Mouse (Mus musculus) right cerebral cortex, postnatal 25 days (tissue): Measurements from ENCODE around the gene Tubb5.
A peak's percentile ranks its signal among the peaks of the same experiment; 100 is the strongest.
"Not testable (repeated sequence)": the region's sequence is repeated elsewhere in the genome, so short reads cannot be mapped to it uniquely, and the experiment has no call there.

ENCODE experiments used
- DNase-seq: peaks from one replicate; pipeline ENCODE4 v3.0.0; 2022

Gene Tubb5

DNA sequence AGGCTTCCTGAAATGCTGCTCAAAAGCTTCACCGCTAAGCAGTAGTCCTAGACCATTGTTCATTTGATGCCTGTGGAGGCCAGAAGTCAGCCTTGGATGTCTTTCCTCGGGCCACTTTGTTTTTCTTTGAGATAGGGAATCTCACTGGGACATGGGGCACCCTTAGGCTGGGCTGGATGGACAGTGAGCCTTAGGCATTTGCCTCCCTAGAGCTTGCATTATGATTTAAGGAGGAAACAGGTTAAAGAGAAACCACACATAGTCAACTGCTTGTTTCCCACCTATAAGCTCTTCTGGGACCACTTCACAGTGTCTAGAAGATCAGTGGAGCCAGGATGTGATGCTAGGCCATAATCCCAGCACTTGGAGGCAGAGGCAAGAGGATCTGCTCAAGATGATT, 21.7 kb upstream of the Tubb5 start:
- DNase-seq, result no peak

DNA sequence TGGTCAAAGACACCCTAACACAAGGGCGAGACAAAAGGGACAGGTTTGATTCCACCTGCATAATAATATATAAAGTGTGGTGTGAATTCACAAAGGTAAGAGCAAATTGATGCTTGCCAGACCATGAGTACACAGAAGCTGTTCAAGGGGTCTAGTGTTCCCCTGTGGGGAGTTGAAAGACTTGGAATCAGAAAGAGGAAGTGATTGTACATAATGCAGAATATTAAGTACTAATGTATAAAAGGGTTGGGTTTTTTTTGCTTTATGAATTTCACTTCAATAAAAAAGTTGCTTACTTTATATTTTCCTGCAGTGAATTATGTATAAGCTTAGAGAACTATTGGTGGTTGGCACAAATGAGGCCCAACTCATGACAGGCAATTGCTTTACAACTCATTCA, 21.3 kb upstream of the Tubb5 start:
- DNase-seq, result no peak

DNA sequence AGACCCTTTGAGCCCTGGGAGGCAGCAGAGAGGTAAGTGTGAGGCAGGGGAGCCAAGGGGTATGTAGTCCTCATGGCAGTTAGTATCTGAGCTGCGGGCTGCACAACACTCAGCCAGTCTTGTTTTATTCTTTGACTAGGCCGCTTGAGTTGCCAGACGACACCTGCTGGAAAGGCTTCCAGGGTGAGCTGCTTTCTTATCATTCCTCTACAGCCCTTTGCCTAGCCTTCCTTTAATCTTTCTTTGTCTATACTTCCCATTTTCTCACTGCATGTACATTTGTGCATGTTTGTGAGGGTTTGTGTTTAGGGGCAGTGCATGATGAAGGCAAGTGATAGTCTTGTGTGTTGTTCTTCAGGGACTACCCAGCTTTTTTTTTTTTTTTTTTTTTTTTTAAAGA, 12.9 kb upstream of the Tubb5 start:
- DNase-seq, result no peak

DNA sequence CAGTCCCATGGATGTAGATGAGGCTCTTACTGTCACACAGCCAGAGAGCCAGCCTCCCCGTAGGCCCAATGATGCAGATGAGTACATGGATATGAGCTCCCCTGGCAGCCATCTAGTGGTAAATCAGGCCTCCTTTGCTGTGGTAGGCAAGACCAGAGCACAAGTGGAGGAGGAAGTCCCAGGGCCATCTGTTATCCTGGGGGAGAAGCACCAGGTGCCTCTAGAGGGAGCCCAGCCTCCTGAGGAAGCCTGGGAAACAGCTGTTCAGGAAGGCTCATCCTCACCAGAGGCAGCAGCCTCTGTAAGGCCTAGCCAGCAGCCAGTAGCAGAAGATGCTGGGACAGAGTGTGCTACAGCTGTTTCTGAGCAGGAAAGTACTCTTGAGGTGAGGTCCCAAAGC, 10.0 kb upstream of the Tubb5 start:
- peak; percentile 51 for DNase-seq

DNA sequence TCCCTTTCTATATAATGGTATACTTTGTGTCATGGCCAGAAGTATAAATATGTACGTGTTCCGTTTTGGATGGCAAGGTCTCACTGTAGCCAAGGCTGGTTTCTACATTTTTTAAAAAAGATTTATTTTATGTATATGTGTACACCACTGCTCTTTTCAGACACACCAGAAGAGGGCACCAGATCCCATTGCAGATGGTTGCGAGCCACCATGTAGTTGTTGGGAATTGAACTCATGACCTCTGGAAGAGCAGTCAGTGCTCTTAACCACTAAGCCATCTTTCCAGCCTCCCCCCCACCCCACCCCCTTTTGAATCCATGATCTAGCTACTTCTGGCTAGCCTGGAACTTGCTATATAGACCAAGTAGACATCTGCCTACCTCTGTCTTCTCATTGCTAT, 5.4 kb upstream of the Tubb5 start:
- DNase-seq, result no peak

DNA sequence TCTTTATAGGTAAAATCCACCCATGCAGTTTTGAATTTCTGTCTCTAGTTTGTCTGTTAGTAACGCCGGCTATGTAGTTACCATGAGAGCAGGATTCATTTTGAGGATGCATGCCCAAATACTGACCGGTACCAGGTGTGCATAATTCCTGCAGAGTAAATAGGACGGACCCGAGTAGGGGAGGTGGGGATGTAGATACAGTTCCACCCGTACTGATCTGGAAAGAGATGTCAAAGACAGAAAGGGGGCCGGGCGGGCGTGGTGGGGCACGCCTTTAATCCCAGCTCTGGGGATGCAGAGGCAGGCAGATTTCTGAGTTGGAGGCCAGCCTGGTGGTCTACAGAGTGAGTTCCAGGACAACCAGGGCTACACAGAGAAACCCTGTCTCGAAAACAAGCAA, 3.9 kb upstream of the Tubb5 start:
- no peak for DNase-seq

DNA sequence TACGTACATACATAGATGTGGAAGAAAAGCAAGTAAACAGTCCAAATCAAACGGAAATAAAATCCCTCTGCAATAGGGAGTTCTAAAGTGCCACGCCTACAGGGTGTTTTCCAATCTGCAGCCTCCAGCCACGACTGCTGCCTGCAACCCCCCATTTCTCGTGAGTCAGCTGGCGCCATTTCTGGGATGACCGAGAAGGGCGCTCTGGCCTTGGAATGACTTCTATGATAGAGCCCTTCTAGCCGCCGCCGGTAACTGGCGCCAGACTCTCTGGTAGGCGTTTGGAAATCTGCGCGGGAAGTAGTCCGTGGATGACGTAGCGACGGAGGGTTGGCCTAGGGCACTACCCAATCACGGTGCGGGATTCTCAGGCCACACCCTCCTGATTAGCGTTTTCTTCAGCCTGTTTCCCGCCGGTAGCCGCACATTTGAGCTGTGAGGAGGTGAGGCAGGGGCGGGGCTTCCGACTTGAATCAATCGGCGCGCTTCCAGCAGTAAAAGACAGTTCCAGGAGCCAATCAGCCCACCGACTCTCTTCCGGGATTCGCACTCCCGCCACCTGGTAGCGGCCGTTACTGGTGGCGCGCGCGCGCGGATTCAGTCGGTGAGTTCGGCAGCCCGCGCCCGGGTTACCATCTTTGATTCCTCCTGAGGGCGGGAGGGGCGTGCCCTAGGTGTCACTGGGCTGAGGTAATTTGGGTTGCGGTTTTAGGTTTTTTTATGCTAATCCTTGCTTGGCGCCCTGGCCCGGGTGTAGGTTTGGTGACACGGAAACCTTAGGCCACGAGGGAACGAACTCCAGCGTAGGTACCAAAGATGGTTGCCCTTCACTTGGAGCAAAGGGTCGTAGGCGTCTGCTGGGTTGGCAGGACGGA, 3.2 kb upstream of the Tubb5 start, which contains the start of gene Mdc1:
Gene Mdc1, plus strand, starts transcription at position 440 of the 875 bp plus-strand sequence.
- DNase-seq, result peak; percentile 99

DNA sequence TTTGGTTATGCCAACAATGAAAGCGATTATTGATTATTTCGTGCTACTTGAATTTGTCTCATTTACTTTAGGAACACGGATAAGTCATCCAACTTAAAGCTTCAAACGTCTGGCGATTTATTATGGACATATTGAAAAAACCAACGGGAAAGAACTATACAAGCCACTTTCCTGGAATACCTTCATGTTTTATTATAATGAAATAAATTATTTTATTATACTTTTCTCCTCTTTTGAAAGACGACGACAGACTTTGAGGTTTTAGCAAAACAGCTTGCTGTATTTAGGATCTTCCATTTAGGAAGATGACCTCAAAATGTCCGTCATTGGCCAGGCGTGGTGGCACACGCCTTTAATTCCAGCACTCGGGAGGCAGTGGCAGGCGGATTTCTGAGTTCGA, 2.5 kb upstream of the Tubb5 start:
- DNase-seq, result no peak

DNA sequence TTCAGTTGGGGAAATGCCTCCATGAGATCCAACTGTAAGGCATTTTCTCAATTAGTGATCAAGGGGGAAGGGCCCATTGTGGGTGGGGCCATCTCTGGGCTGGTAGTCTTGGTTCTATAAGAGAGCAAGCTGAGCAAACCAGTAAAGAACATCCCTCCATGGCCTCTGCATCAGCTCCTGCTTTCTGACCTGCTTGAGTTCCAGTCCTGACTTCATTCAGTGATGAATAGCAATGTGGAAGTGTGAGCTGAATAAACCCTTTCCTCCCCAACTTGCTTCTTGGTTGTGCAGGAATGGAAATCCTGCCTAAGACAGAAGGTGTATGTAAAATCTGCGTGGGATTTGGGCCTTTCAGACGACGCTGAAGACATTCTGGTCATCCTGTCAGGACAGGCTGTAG, 896 bp upstream of the Tubb5 start:
- not testable (repeated sequence) for DNase-seq

DNA sequence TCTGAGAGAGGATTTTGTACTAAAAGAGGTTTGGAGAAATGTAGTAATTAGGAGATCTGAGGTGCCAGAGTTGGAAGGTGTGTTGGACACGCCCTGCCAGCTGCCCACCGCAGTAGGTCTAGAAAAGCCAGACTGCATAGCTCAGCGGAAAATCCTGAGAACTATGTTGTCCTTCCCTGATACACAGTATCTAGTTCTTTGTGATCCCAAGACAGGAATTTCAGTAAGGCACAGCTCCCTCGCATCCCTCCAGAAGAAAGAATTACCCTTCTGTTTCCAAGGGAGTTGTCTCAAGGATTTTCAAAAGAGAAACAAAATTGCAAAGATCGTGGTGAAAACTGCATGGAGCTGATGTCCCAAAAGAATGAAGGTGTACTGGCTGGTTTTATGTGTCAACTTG, 464 bp upstream of the Tubb5 start:
- no peak for DNase-seq

DNA sequence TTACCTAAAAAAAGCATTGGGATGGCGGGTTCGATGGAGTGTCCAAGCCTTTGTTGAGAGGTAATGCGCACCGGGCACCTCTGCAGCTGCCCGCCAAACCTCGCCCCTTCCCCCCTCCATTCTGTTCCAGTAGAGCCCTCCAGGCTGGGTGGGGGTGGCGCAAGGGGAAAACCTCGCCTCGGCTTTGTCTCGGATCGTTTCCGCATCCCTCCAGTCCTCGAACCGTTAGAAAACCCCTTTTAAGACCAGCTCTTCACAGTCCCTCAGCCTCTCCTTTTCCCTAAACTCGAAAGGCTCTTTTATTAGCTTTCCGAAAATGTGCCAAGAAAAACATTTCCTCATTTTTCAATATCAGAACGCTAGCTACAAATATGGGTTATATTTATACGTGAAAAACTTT, 619 bp downstream of the Tubb5 start:
- DNase-seq, result no peak

DNA sequence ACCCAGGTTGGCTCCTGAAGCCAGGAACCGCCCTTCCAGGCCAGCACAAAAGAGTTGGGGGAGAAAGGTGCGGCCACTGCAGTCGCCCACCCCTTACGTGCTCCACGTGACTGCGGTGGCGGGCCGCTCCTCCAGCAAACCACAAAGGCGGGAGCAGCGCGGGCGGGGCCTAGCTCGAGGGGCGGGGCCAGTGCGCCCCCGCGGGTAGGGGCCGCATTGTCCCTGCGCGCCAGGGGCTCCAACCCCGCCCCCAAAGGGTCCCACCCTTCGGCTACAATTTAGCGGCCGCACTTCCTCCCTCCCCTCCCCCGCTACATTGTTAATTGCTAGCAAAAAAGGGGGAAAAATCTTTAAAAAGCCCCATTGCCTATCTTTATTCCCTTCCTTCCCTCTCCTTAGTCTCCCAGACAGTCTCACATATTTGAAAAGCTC, 1.1 kb downstream of the Tubb5 start:
- DNase-seq, result peak; percentile 88

DNA sequence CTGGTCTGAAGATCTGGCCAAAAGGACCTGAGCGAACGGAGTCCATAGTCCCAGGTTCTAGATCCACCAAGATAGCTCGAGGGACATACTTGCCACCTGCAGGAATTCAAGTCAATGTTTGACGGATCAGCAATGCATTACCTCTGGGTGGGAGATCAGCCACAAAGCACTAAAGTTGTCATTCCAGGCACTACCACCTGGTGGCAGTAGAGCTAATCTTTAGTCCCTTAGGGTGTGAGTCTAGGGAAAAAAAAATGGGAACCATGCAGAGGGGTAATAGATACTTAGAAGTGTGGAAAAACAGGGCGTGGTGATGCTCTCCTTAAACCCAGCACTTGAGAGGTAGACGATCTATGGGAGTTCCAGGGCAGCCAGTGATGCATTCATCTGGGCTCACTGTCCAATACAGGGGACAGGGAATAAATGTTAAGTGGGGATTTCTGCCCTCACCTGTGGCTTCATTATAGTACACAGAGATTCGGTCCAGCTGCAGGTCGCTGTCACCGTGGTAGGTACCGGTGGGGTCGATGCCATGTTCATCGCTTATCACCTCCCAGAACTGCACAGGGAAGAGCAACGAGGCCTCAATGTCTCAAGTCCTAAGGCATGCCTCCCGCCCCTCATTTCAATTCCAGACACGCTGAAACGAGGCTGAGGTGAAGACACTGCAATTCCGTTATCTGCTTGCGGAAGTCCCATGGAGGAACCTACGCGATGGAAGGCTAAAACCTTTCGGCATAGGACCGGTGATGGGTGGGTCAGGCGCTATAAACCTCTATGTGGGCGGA, 1.7 kb downstream of the Tubb5 start:
- DNase-seq, result peak; percentile 79

DNA sequence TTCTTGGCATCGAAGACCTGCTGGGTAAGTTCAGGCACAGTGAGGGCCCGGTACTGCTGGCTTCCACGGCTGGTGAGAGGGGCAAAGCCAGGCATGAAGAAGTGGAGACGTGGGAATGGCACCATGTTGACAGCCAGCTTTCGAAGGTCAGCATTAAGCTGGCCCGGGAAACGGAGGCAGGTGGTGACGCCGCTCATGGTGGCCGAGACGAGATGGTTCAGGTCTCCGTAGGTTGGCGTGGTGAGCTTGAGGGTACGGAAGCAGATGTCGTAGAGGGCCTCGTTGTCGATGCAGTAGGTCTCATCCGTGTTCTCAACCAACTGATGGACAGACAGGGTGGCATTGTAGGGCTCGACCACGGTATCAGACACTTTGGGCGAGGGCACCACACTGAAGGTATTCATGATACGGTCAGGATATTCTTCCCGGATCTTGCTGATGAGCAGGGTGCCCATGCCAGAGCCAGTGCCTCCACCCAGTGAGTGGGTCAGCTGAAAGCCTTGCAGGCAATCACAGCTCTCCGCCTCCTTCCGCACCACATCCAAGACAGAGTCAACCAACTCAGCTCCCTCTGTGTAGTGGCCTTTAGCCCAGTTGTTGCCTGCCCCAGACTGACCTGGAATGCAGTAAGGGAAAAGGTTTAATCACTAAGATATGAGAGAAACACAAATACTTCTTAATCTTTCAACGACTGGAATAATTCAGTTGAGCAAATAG, 2.5 kb downstream of the Tubb5 start:
- DNase-seq, result no peak

DNA sequence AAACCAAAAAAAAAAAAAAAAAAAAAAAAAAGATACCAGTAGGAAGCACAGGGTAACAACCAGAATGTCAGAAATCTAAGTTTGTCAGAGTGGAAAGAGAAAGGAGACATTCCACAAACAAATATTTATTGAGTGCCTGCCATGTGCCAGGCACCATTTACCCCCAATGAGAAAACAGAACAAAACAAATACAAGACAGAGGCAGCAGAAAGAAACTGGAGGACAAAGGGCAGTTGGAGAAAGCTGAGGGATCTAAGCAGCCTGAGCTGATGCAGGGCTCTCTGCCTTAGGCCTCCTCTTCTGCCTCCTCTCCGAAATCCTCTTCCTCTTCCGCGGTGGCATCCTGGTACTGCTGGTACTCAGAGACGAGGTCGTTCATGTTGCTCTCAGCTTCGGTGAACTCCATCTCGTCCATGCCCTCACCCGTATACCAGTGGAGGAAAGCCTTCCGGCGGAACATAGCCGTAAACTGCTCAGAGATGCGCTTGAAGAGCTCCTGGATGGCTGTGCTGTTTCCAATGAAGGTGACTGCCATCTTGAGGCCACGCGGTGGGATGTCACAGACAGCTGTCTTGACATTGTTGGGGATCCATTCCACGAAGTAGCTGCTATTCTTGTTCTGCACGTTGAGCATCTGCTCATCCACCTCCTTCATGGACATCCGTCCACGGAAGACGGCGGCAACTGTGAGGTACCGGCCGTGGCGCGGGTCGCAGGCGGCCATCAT, 3.2 kb downstream of the Tubb5 start:
- DNase-seq, result peak; percentile 63

DNA sequence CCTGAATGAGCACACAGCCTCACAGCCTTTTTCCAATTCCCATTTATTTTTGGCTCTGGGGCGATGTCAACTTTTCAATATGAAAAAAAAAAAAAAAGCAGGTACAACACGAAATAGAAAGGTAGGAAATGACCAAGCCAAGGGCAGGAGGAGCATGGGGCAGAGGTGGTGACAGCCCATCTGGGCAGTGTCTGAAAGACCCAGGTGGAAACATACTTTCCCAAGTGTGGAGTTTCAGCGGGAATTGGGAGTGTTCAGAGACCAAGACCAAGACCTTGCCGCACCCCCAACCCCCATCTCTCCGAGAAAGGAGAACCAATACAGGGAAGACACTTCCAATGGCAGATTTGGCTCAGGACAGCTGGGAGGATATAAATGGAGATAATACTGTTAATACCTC, 4.2 kb downstream of the Tubb5 start:
- DNase-seq, result no peak

DNA sequence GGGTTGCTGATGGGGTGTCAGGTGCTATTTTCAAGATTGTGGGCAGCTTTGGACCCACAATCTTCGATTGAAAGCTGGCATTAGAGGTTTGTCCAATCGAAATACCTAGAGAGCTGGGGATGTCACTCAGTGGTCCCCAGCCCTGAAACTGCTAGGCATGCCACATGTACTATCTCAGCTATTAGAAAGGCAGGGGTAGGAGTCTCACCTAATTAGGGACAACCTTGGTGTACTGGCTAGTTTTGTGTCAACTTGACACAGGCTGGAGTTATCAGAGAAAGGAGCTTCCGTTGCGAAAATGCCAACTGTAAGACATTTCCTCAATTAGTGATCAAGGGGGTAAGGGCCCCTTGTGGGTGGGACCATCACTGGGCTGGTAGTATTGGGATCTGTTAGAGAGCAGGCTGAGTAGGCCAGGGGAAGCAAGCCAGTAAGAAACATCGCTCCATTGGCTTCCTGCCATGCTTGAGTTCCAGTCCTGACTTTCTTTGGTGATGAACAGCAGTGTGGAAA, 4.8 kb downstream of the Tubb5 start:
- DNase-seq, result no peak

DNA sequence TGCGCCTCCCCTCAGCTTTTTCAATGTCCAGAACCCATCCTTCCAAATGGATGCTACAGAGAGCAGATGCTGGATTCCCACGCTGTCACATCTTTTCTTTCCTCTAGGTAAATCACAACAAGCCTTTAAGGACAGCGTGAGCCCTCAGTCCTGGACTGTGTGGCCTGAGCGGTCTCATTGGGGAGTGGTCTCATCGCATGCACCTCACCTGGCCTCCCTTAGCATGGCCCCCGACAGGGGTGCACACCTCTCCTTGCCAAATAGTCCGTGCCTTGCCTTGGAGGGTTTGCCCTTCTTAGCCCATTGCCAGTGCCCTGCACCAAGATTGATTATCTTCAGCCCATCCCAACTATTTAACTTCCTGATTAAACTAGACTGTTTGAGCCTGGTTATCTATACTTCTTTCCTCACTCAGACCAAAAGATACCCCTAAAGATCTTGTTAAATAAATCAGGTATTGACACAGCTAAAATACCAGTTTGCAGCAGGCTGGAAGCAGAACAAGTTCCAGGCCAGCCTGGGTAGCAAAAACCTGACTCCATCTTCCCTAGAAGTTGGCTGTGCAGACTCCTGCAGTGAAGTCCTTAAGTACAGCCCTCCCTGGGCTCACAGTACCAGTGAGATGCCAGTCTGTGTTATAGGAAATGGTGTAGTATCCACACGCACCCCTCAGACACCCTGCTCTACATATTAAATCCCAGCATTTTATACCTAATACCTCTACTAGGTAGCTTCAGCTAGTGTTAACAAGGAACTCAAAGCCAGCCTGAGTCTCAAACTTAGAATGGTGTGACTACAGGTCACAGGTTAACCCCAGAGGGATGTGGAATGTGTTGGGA, 5.5 kb downstream of the Tubb5 start:
- DNase-seq, result no peak

DNA sequence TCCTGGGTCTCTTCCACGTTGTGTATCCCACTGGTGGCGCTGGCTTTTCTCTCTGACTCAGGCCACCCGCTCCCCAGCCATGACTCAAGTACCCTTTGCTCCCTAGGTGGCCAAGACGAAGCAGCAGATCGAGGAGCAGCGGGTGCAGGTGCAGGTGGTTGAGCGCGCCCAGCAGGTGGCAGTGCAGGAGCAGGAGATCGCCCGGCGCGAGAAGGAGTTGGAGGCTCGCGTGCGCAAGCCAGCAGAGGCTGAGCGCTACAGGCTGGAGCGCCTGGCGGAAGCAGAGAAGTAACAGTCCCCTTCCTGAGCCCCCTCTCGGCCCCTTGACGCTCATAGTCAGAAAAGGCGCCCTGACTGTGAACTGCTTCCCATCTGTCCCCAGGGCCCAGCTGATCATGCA, 8.4 kb downstream of the Tubb5 start:
- peak; percentile 84 for DNase-seq

DNA sequence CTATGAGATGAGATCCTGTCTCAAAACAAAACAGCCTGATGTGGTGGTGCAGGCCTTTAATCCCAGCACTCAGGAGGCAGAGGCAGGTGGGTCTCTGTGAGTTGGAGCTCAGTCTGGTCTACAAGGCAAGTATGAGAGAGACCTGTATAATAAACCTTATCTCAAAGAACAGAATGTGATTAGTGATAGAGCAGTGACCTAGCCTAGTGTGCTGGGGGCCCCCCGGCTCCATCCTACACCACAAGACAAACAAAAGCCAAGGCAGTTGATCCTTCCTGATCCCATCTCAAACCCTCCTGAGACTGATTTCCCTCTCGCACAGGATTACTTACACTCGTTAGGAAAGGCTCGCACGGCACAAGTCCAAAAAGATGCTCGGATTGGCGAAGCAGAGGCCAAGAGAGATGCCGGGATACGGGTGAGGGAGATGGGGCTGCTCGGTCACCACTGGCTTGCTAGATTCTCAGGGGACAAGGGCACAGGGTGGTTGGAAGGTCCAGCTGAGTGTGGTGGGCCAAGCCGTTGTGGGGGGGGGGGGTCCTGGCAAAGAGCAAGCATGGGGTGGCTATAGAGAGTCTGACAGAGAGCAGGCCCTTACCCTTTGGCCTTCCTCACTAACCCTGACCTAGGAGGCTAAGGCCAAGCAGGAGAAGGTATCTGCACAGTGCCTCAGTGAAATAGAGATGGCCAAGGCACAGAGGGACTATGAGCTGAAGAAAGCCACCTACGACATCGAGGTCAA, 12.8 kb downstream of the Tubb5 start:
- no peak for DNase-seq

DNA sequence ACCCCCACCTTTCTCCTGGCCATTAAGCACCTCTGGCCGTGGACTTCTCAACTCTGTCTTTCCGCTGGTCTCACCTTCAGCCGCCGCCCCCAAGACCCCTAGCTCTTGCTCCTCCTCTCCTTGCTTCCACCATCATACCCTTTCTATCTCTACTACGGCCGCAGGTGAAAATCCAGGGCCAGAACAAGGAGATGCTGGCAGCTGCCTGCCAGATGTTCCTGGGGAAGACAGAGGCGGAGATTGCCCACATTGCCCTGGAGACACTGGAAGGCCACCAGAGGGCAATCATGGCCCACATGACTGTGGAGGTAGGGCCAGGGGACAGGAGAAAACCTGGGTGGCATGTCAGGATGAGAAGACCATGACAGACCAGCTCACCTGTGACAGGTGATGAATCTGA, 13.7 kb downstream of the Tubb5 start:
- DNase-seq, result no peak
